47 mouse cellular contexts compared by ENCODE assay signal in genomic region chr2:122325361-122325760, GRCm38 (mm10). TPM values are rescaled to one million over a fixed set of nuclear protein-coding genes. Genes with fewer than 3 reads are reported as not detected.
"Had no signal": no experiment of that assay in that cellular context is flagged by ENCODE, and none has a peak within 500 bp of the region (broad histone marks: within the 10 kb centered on the region; RNA-seq: fewer than 3 reads in every experiment).

No protein-coding gene starts in this region.

- H3K27me3 ChIP-seq: heart, embryonic 12.5 days; heart, embryonic 13.5 days; heart, embryonic 15.5 days; hindbrain, embryonic 12.5 days; hindbrain, embryonic 13.5 days; hindbrain, embryonic 15.5 days; intestine, embryonic 15.5 days; kidney, embryonic 15.5 days had no signal

- H3K9me3 ChIP-seq: heart, embryonic 12.5 days; heart, embryonic 13.5 days; heart, embryonic 15.5 days; hindbrain, embryonic 10.5 days; hindbrain, embryonic 12.5 days; hindbrain, embryonic 13.5 days; hindbrain, embryonic 15.5 days; intestine, embryonic 15.5 days; kidney, embryonic 15.5 days had no signal

- H3K36me3 ChIP-seq: heart, embryonic 12.5 days; heart, embryonic 13.5 days; heart, embryonic 15.5 days; hindbrain, embryonic 10.5 days; hindbrain, embryonic 12.5 days; hindbrain, embryonic 13.5 days; hindbrain, embryonic 15.5 days; intestine, embryonic 15.5 days; kidney, embryonic 15.5 days had no signal

- DNase-seq: heart, postnatal 10 days; heart, postnatal 14 days; heart, postnatal 36 days; heart, postnatal 4 days; kidney, adult 11 months; kidney, adult 18-20 months; kidney, adult 8-10 months; kidney, postnatal 10 days; kidney, postnatal 14 days; kidney, postnatal 25 days; kidney, postnatal 36 days; kidney, postnatal 4 days; layer of hippocampus, adult 9-11 months; layer of hippocampus, postnatal 36 days had no signal

- H3K27ac ChIP-seq: heart, embryonic 13.5 days; heart, embryonic 15.5 days; hindbrain, embryonic 10.5 days; hindbrain, embryonic 12.5 days; hindbrain, embryonic 13.5 days; hindbrain, embryonic 14.5 days; hindbrain, embryonic 15.5 days; hindbrain, postnatal 0 days; intestine, embryonic 15.5 days; kidney, embryonic 15.5 days; kidney, postnatal 0 days; layer of hippocampus, adult 2 months; left cerebral cortex, adult 2 months had no signal

- H3K9ac ChIP-seq: heart, embryonic 12.5 days; heart, embryonic 13.5 days; heart, embryonic 15.5 days; hindbrain, embryonic 12.5 days; hindbrain, embryonic 13.5 days; hindbrain, embryonic 14.5 days; hindbrain, embryonic 15.5 days; intestine, embryonic 15.5 days; kidney, embryonic 15.5 days had no signal

- H3K4me1 ChIP-seq: heart, embryonic 12.5 days; hindbrain, embryonic 10.5 days; hindbrain, embryonic 12.5 days; hindbrain, embryonic 13.5 days; hindbrain, embryonic 15.5 days; intestine, embryonic 15.5 days; kidney, embryonic 15.5 days had no signal

- H3K4me2 ChIP-seq: heart, embryonic 12.5 days; heart, embryonic 13.5 days; heart, embryonic 15.5 days; hindbrain, embryonic 12.5 days; hindbrain, embryonic 13.5 days; hindbrain, embryonic 14.5 days; hindbrain, embryonic 15.5 days; intestine, embryonic 15.5 days; kidney, embryonic 15.5 days had no signal

- ATAC-seq: hindbrain, postnatal 0 days; inflammation-experienced regulatory T-cells, adult 6 months; intestine, embryonic 15.5 days; intestine, embryonic 16.5 days; intestine, postnatal 0 days had no signal

- H3K4me3 ChIP-seq: heart, embryonic 12.5 days; heart, embryonic 13.5 days; heart, embryonic 15.5 days; hindbrain, embryonic 10.5 days; hindbrain, embryonic 12.5 days; hindbrain, embryonic 13.5 days; hindbrain, embryonic 15.5 days; intestine, embryonic 15.5 days; kidney, embryonic 15.5 days; layer of hippocampus, adult 2 months; left cerebral cortex, adult 2 months had no signal

RNA-seq across cellular contexts. Expression of gene Duox1, which starts 9.9 kb away (rescaled TPM):
- total RNA-seq: heart, postnatal 4 days; hematopoietic stem cell, adult 5-6 weeks; layer of hippocampus, adult 18-20 months; layer of hippocampus, adult 2 months; layer of hippocampus, adult 8-10 months; layer of hippocampus, postnatal 14 days; layer of hippocampus, postnatal 25 days; layer of hippocampus, postnatal 36 days; left cerebral cortex, adult 18-20 months; left cerebral cortex, adult 2 months had no signal
- polyA plus RNA-seq: heart, embryonic 13.5 days; heart, postnatal 0 days; inflammation-experienced regulatory T-cells, adult 6 months; intestine, postnatal 0 days; kidney, embryonic 14.5 days; kidney, postnatal 0 days had no signal

RNA-seq across cellular contexts. Expression of gene Duoxa1, which starts 11.8 kb away (rescaled TPM):
- total RNA-seq: heart, postnatal 4 days; hematopoietic stem cell, adult 5-6 weeks; hindbrain, postnatal 0 days; layer of hippocampus, adult 2 months; layer of hippocampus, adult 8-10 months; layer of hippocampus, postnatal 10 days; layer of hippocampus, postnatal 14 days; layer of hippocampus, postnatal 25 days; layer of hippocampus, postnatal 36 days; left cerebral cortex, adult 2 months had no signal
- polyA plus RNA-seq: heart, embryonic 12.5 days; heart, embryonic 14.5 days; heart, embryonic 15.5 days; heart, postnatal 0 days; hindbrain, embryonic 10.5 days; hindbrain, embryonic 11.5 days; inflammation-experienced regulatory T-cells, adult 6 months; intestine, embryonic 14.5 days; intestine, embryonic 15.5 days; intestine, embryonic 16.5 days; intestine, postnatal 0 days; kidney, embryonic 14.5 days; kidney, postnatal 0 days had no signal

RNA-seq across cellular contexts. Expression of gene Duoxa2, which starts 26.7 kb away (rescaled TPM):
- total RNA-seq: heart, postnatal 10 days; heart, postnatal 36 days; hematopoietic stem cell, adult 5-6 weeks; layer of hippocampus, adult 18-20 months; layer of hippocampus, adult 2 months; layer of hippocampus, adult 8-10 months; layer of hippocampus, postnatal 14 days; layer of hippocampus, postnatal 25 days; layer of hippocampus, postnatal 36 days; left cerebral cortex, adult 18-20 months; left cerebral cortex, adult 2 months; left cerebral cortex, adult 8-10 months had no signal
- polyA plus RNA-seq: heart, embryonic 12.5 days; heart, embryonic 13.5 days; heart, embryonic 14.5 days; heart, embryonic 15.5 days; heart, embryonic 16.5 days; hindbrain, embryonic 10.5 days; hindbrain, embryonic 11.5 days; hindbrain, embryonic 12.5 days; hindbrain, embryonic 13.5 days; inflammation-experienced regulatory T-cells, adult 6 months; kidney, adult 2 months; kidney, embryonic 15.5 days; kidney, embryonic 16.5 days; kidney, postnatal 0 days had no signal

RNA-seq across cellular contexts. Expression of gene Duox2, which starts 27.1 kb away (rescaled TPM):
- total RNA-seq: hematopoietic stem cell, adult 5-6 weeks; left cerebral cortex, adult 18-20 months; left cerebral cortex, adult 2 months had no signal
- polyA plus RNA-seq: hindbrain, embryonic 10.5 days; hindbrain, embryonic 11.5 days; hindbrain, embryonic 12.5 days; hindbrain, embryonic 13.5 days; hindbrain, embryonic 14.5 days; hindbrain, embryonic 15.5 days; inflammation-experienced regulatory T-cells, adult 6 months; intestine, embryonic 15.5 days had no signal
